In the genomic region with DNA sequence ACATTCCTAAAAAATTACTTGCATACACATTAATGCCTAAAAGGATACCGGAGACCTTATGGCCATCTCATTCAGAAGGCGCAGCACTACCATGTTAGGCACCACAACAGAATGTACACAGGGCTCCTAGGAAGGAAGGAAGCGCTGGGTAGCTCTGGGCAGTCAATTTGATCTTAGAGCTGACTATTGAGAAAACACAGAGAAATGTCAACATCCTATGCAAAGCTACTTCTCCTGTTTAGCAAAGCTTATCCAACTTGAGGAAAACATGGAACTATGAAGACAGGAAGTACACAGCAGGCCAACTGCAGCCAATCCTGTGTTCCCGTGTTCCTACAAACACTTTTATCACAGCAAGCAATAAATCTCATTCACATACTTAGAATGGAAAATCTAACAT, we compare ENCODE assay signal across 29 mouse cellular contexts. TPM values are rescaled to one million over a fixed set of nuclear protein-coding genes. Genes with fewer than 3 reads are reported as not detected.
DNase-seq lines count a peak whose midpoint lies in the region; ATAC-seq and TF ChIP-seq lines count a peak whose summit lies in the region.
"Had no signal": no experiment of that assay in that cellular context is flagged by ENCODE, and none has a peak within 500 bp of the region (broad histone marks: within the 10 kb centered on the region; RNA-seq: fewer than 3 reads in every experiment).

No protein-coding gene starts in this region.

- H3K4me3 ChIP-seq in kidney, postnatal 0 days (replicated peaks; ENCODE audit: low read depth, low read length), result no peak overlapping the region
- no peak overlapping the region for H3K4me3 ChIP-seq in liver, embryonic 16.5 days (ENCODE audit: low read depth, low read length)
- H3K4me3 ChIP-seq in forebrain, embryonic 10.5 days, result no peak overlapping the region
- H3K4me3 ChIP-seq: embryonic facial prominence, embryonic 10.5 days; embryonic facial prominence, embryonic 13.5 days; erythroblast, embryonic 14.5 days; forebrain, embryonic 13.5 days; gastrocnemius, adult 2 months; heart, embryonic 12.5 days; heart, embryonic 15.5 days; hindbrain, embryonic 12.5 days; hindbrain, embryonic 15.5 days had no signal

- H3K27ac ChIP-seq in kidney, postnatal 0 days, result no peak overlapping the region
- peak overlapping the region; percentile 19; the same call in 1 of the 2 replicates for H3K27ac ChIP-seq in liver, embryonic 16.5 days (ENCODE audit: low read length)
- no peak overlapping the region for H3K27ac ChIP-seq in forebrain, embryonic 10.5 days
- H3K27ac ChIP-seq: embryonic facial prominence, embryonic 10.5 days; embryonic facial prominence, embryonic 13.5 days; forebrain, embryonic 13.5 days; gastrocnemius, adult 2 months; heart, embryonic 15.5 days; hindbrain, embryonic 12.5 days; hindbrain, embryonic 15.5 days had no signal

- H3K4me1 ChIP-seq in kidney, postnatal 0 days (replicated peaks; ENCODE audit: insufficient read depth, low read length), result peaks cover 11% of the 10 kb centered on the region
- peaks cover 7% of the 10 kb centered on the region for H3K4me1 ChIP-seq in liver, embryonic 16.5 days (ENCODE audit: control insufficient read depth, low read depth, low read length)
- peaks cover 8% of the 10 kb centered on the region for H3K4me1 ChIP-seq in forebrain, embryonic 10.5 days

- no peaks in the 10 kb centered on the region for H3K9me3 ChIP-seq in kidney, postnatal 0 days (replicated peaks; ENCODE audit: low read length)
- H3K9me3 ChIP-seq in liver, embryonic 16.5 days (replicated peaks; ENCODE audit: control insufficient read depth, low read length), result no peaks in the 10 kb centered on the region
- no peaks in the 10 kb centered on the region for H3K9me3 ChIP-seq in forebrain, embryonic 10.5 days
- H3K9me3 ChIP-seq: embryonic facial prominence, embryonic 10.5 days; embryonic facial prominence, embryonic 13.5 days; forebrain, embryonic 13.5 days; heart, embryonic 12.5 days; heart, embryonic 15.5 days; hindbrain, embryonic 12.5 days; hindbrain, embryonic 15.5 days had no signal

- ATAC-seq in kidney, postnatal 0 days (replicated peaks; ENCODE audit: low FRiP score, low read depth), result no peak
- no peak; the same call in 1 of the 2 replicates for ATAC-seq in liver, embryonic 16.5 days (ENCODE audit: low read depth)
- ATAC-seq in granulocyte monocyte progenitor cell, adult 5-6 weeks (replicated peaks; ENCODE audit: poor library complexity, severe bottlenecking), result peak; percentile 60
- ATAC-seq: CD4-positive, CD25-positive, alpha-beta regulatory T cell, adult 4 months; forebrain, embryonic 13.5 days; forebrain, embryonic 16.5 days had no signal

- peaks cover 8% of the 10 kb centered on the region; the same call in 1 of the 2 replicates for H3K36me3 ChIP-seq in kidney, postnatal 0 days (ENCODE audit: insufficient read depth, low read length)
- H3K36me3 ChIP-seq in liver, embryonic 16.5 days (ENCODE audit: control insufficient read depth, insufficient read depth), result peaks cover 2% of the 10 kb centered on the region
- peaks cover 29% of the 10 kb centered on the region for H3K36me3 ChIP-seq in forebrain, embryonic 10.5 days (replicated peaks)

- H3K9ac ChIP-seq in kidney, postnatal 0 days (ENCODE audit: low read depth, low read length), result no peak overlapping the region
- no peak overlapping the region for H3K9ac ChIP-seq in liver, embryonic 16.5 days (ENCODE audit: low read depth, low read length)
- H3K9ac ChIP-seq: embryonic facial prominence, embryonic 13.5 days; forebrain, embryonic 13.5 days; heart, embryonic 12.5 days; heart, embryonic 15.5 days; hindbrain, embryonic 12.5 days; hindbrain, embryonic 15.5 days had no signal

- WGBS in kidney, postnatal 0 days, result 81% methylated on average over 4 of the region's 4 CpGs
- WGBS in liver, embryonic 16.5 days (ENCODE audit: insufficient replicate concordance), result 81% methylated on average over 4 of the region's 4 CpGs
- WGBS in forebrain, embryonic 10.5 days, result 96% methylated on average over 4 of the region's 4 CpGs

- TF ChIP-seq CTCF in kidney, postnatal 0 days (IDR thresholded peaks at IDR 0.05; ENCODE audit: low read depth), result no peak

- H3K27me3 ChIP-seq in kidney, postnatal 0 days (ENCODE audit: insufficient read depth, low read length), result no peaks in the 10 kb centered on the region
- no peaks in the 10 kb centered on the region for H3K27me3 ChIP-seq in liver, embryonic 16.5 days (ENCODE audit: control insufficient read depth, insufficient read depth, low read depth, low read length)
- H3K27me3 ChIP-seq in forebrain, embryonic 10.5 days (ENCODE audit: poor library complexity, severe bottlenecking), result no peaks in the 10 kb centered on the region
- H3K27me3 ChIP-seq: embryonic facial prominence, embryonic 13.5 days; forebrain, embryonic 13.5 days; heart, embryonic 12.5 days; heart, embryonic 15.5 days; hindbrain, embryonic 12.5 days; hindbrain, embryonic 15.5 days had no signal

- peak; percentile 19 for DNase-seq in kidney, postnatal 0 days (ENCODE audit: low spot score)
- DNase-seq in kidney, adult 18-20 months, result no peak
- DNase-seq in liver (no peak), 416B (ENCODE audit: low read depth) (peak; percentile 12)
- DNase-seq in urinary bladder, postnatal 36 days (ENCODE audit: low spot score in 2 of 2), result no peak
- DNase-seq in forebrain, embryonic 10.5 days (ENCODE audit: extremely low spot score, low spot score), result no peak
- DNase-seq: adrenal gland, adult 2 months; adrenal gland, postnatal 14 days; cerebellum, adult 11-12 months; cerebellum, adult 8-10 months; cerebellum, postnatal 10 days; cerebellum, postnatal 36 days; embryo, embryonic 11 days; gastrocnemius, adult 2 months; gastrocnemius, postnatal 14 days; heart, adult 18-20 months; heart, postnatal 14 days had no signal

- no peak overlapping the region for H3K4me2 ChIP-seq in kidney, postnatal 0 days (ENCODE audit: low read length)
- H3K4me2 ChIP-seq in liver, embryonic 16.5 days (ENCODE audit: low read depth, low read length), result no peak overlapping the region
- H3K4me2 ChIP-seq: embryonic facial prominence, embryonic 13.5 days; forebrain, embryonic 13.5 days; heart, embryonic 12.5 days; heart, embryonic 15.5 days; hindbrain, embryonic 12.5 days; hindbrain, embryonic 15.5 days had no signal

RNA-seq across cellular contexts. Expression of a gene that starts 5.7 kb away (rescaled TPM):
- 103 and 117 TPM in 2 replicates for polyA plus RNA-seq in kidney, postnatal 0 days (2015; fragmentation: Nextera tagmentation; extraction: Ambion mirVana)
- 25.9 and 27.7 TPM in 2 replicates for polyA plus RNA-seq in liver, embryonic 16.5 days (2015; fragmentation: Nextera tagmentation; extraction: Ambion mirVana)
- total RNA-seq in granulocyte monocyte progenitor cell, adult 5-6 weeks (2014; fragmentation: Nextera tagmentation), result 92.6 and 97.2 TPM in 2 replicates
- 81.2 and 84.4 TPM in 2 replicates for total RNA-seq in granulocyte monocyte progenitor cell, adult 5-6 weeks (2017)
- 104 TPM in 2 replicates for polyA plus RNA-seq in forebrain, embryonic 10.5 days (2016; fragmentation: Nextera tagmentation; extraction: Ambion mirVana)

RNA-seq across cellular contexts. Expression of a gene that starts 6.0 kb away (rescaled TPM):
- 31.0 and 34.5 TPM in 2 replicates for polyA plus RNA-seq in kidney, postnatal 0 days (2015; fragmentation: Nextera tagmentation; extraction: Ambion mirVana)
- 10.6 and 12.2 TPM in 2 replicates for polyA plus RNA-seq in liver, embryonic 16.5 days (2015; fragmentation: Nextera tagmentation; extraction: Ambion mirVana)
- total RNA-seq in granulocyte monocyte progenitor cell, adult 5-6 weeks (2014; fragmentation: Nextera tagmentation), result 44.3 and 76.9 TPM in 2 replicates
- total RNA-seq in granulocyte monocyte progenitor cell, adult 5-6 weeks (2017), result 24.0 and 36.5 TPM in 2 replicates
- polyA plus RNA-seq in forebrain, embryonic 10.5 days (2016; fragmentation: Nextera tagmentation; extraction: Ambion mirVana), result 46.4 and 53.9 TPM in 2 replicates

Comparison
In these comparisons a context has a peak if more than half of its experiments do, and no peak if none do; other contexts are left out.
1. DNase-seq: peak in kidney, postnatal 0 days (single experiment) and 416B (single experiment); none in kidney, adult 18-20 months (single experiment), liver (single experiment), urinary bladder, postnatal 36 days (0 of 2) and forebrain, embryonic 10.5 days (single experiment).